Mouse (Mus musculus) forebrain, postnatal 0 days (tissue): ENCODE data around the gene Snrk. TPM values are rescaled to one million over a fixed set of nuclear protein-coding genes. Genes with fewer than 3 reads are reported as not detected.

Experiments used
- ATAC-seq: fragments of 200-750 bp; cut with Nextera tagmentation; 2 replicates; pipeline ENCODE4 v1.8.0; 2017; ENCODE audit warnings: mild to moderate bottlenecking, moderate library complexity
- DNase-seq: peaks from one replicate; pipeline ENCODE4 v3.0.0-alpha.2; 2015
- H3K27ac ChIP-seq: fragments of 300-500 bp; sonication (generic); 2 replicates; pipeline ENCODE4 v1.5.1; 2014; ENCODE audit warnings: low read depth, mild to moderate bottlenecking, antibody characterized with exemption, low read length, moderate library complexity, mixed read lengths
- H3K27me3 ChIP-seq: fragments of 300-500 bp; sonication (generic); 2 replicates; pipeline ENCODE4 v1.6.1; 2014; ENCODE audit warnings: mild to moderate bottlenecking, low read length, mixed read lengths; ENCODE audit not compliant: insufficient read depth
- H3K36me3 ChIP-seq: fragments of 300-500 bp; sonication (generic); 2 replicates; pipeline ENCODE4 v1.6.1; 2014; ENCODE audit warnings: mild to moderate bottlenecking, moderate library complexity; ENCODE audit not compliant: insufficient read depth
- H3K4me1 ChIP-seq: fragments of 300-500 bp; sonication (generic); 2 replicates; pipeline ENCODE4 v1.6.1; 2014; ENCODE audit warnings: antibody characterized with exemption; ENCODE audit not compliant: insufficient read depth
- H3K4me2 ChIP-seq: fragments of 300-500 bp; sonication (generic); 2 replicates; pipeline ENCODE4 v1.6.1; 2014; ENCODE audit warnings: low read depth, mild to moderate bottlenecking, moderate library complexity
- H3K4me3 ChIP-seq: fragments of 300-500 bp; sonication (generic); 2 replicates; pipeline ENCODE4 v1.5.1; 2014; ENCODE audit warnings: low read depth, low read length, mixed read lengths
- H3K9ac ChIP-seq: fragments of 300-500 bp; sonication (generic); 2 replicates; pipeline ENCODE4 v1.6.1; 2014; ENCODE audit warnings: mild to moderate bottlenecking
- H3K9me3 ChIP-seq: fragments of 300-500 bp; sonication (generic); 2 replicates; pipeline ENCODE4 v1.6.1; 2016; ENCODE audit warnings: low read length
- CTCF ChIP-seq: sonication (generic); IDR thresholded peaks from 2 replicates; pipeline ENCODE4 v1.5.1; 2016; ENCODE audit warnings: antibody characterized with exemption, control low read depth, low read depth
- WGBS: fragments of 180-500 bp; shearing (Covaris S2); extraction: QIAGEN DNeasy Blood & Tissue Kit; methylation state at CpG from one replicate; pipeline ENCODE4 v1.1.7; 2014; 5-methylcytosine and 5-hydroxymethylcytosine counted together
- polyA plus RNA-seq: library from polyadenylated mRNA; unstranded; fragments of >200 nt; fragmentation: Nextera tagmentation; extraction: Ambion mirVana; gene quantifications from 2 replicates; pipeline ENCODE4 v1.2.1, GENCODE M21; 2015
- total RNA-seq: library from RNA; depleted of rRNA; stranded (reverse); fragments of >200 nt; gene quantifications from 2 replicates; pipeline ENCODE4 v1.2.3, GENCODE M21; 2014

Gene Snrk
- total and polyA plus RNA-seq, 2 experiments from 2014 or later, result 82.3 to 109 TPM

- no peaks in the 10 kb centered on the region for H3K27me3 ChIP-seq
- H3K4me2 ChIP-seq, result no peak overlapping the region
- H3K36me3 ChIP-seq, result no peaks in the 10 kb centered on the region
- no peak overlapping the region for H3K27ac ChIP-seq
- no peak overlapping the region for H3K4me3 ChIP-seq
- no peak for DNase-seq
- peak; percentile 42 for TF ChIP-seq CTCF
- ATAC-seq, result 0 out of 2 replicates have a peak, but pooled peaks have one; percentile 26
- peaks cover 6% of the 10 kb centered on the region; the same call in 1 of the 2 replicates for H3K4me1 ChIP-seq
- 52% methylated on average over 1 of the region's 1 CpGs for WGBS
- H3K9ac ChIP-seq, result no peak overlapping the region
- no peaks in the 10 kb centered on the region for H3K9me3 ChIP-seq
Measured at GRCm38 (mm10) chr9:122188724-122189123, 71.7 kb downstream of the Snrk start.

- no peak for TF ChIP-seq CTCF
- H3K9ac ChIP-seq, result no peak overlapping the region
- ATAC-seq (peak; percentile 74), DNase-seq (peak; percentile 67)
- peak overlapping the region; percentile 30; the same call in 1 of the 2 replicates for H3K27ac ChIP-seq
- no peaks in the 10 kb centered on the region for H3K27me3 ChIP-seq
- H3K36me3 ChIP-seq, result peaks cover 4% of the 10 kb centered on the region; the same call in 1 of the 2 replicates
- H3K4me2 ChIP-seq, result no peak overlapping the region
- H3K4me3 ChIP-seq, result no peak overlapping the region
- peaks cover 9% of the 10 kb centered on the region for H3K4me1 ChIP-seq
- 41% methylated on average over 5 of the region's 5 CpGs for WGBS
- no peaks in the 10 kb centered on the region for H3K9me3 ChIP-seq
Measured at GRCm38 (mm10) chr9:122193361-122193760, 76.3 kb downstream of the Snrk start.

GRCm38 (mm10) chr9:122193823-122194222, 76.8 kb downstream of the Snrk start:
- no peak for ATAC-seq
- H3K4me2 ChIP-seq, result no peak overlapping the region
- no peak for DNase-seq
- peaks cover 9% of the 10 kb centered on the region for H3K4me1 ChIP-seq
- no peak for TF ChIP-seq CTCF
- H3K9me3 ChIP-seq, result no peaks in the 10 kb centered on the region
- no peak overlapping the region for H3K9ac ChIP-seq
- 88% methylated on average over 5 of the region's 5 CpGs for WGBS
- no peaks in the 10 kb centered on the region for H3K27me3 ChIP-seq
- no peak overlapping the region for H3K4me3 ChIP-seq
- peak overlapping the region; percentile 30; the same call in 1 of the 2 replicates for H3K27ac ChIP-seq
- peaks cover 4% of the 10 kb centered on the region; the same call in 1 of the 2 replicates for H3K36me3 ChIP-seq

- no peak for DNase-seq
- WGBS, result 51% methylated on average over 5 of the region's 5 CpGs
- Histone ChIP-seq H3K9me3 (no peaks in the 10 kb centered on the region), H3K27ac (no peak overlapping the region), H3K4me1 (peaks cover 9% of the 10 kb centered on the region), H3K36me3 (peaks cover 9% of the 10 kb centered on the region), H3K27me3 (no peaks in the 10 kb centered on the region), H3K9ac (no peak overlapping the region), H3K4me3 (no peak overlapping the region), H3K4me2 (no peak overlapping the region)
- no peak for ATAC-seq
- peak; percentile 24; the same call in 1 of the 2 replicates for TF ChIP-seq CTCF
Measured at GRCm38 (mm10) chr9:122195042-122195682, 78.1 kb downstream of the Snrk start.

- H3K36me3 ChIP-seq, result peaks cover 9% of the 10 kb centered on the region
- H3K4me2 ChIP-seq, result no peak overlapping the region
- no peaks in the 10 kb centered on the region for H3K27me3 ChIP-seq
- DNase-seq, result no peak
- H3K9ac ChIP-seq, result no peak overlapping the region
- H3K9me3 ChIP-seq, result no peaks in the 10 kb centered on the region
- TF ChIP-seq CTCF, result no peak
- H3K4me1 ChIP-seq, result peaks cover 9% of the 10 kb centered on the region
- H3K4me3 ChIP-seq, result no peak overlapping the region
- no peak for ATAC-seq
- H3K27ac ChIP-seq, result no peak overlapping the region
- WGBS, result 77% methylated on average over 5 of the region's 5 CpGs
Measured at GRCm38 (mm10) chr9:122197021-122197420, 80.0 kb downstream of the Snrk start.

- Histone ChIP-seq H3K4me2 (no peak overlapping the region), H3K9ac (no peak overlapping the region), H3K36me3 (peaks cover 9% of the 10 kb centered on the region), H3K9me3 (no peaks in the 10 kb centered on the region), H3K27ac (no peak overlapping the region), H3K4me3 (no peak overlapping the region), H3K27me3 (no peaks in the 10 kb centered on the region), H3K4me1 (peaks cover 4% of the 10 kb centered on the region; the same call in 1 of the 2 replicates)
- TF ChIP-seq CTCF, result no peak
- 96% methylated on average over 3 of the region's 3 CpGs for WGBS
- no peak for ATAC-seq
- no peak for DNase-seq
Measured at GRCm38 (mm10) chr9:122198621-122199020, 81.6 kb downstream of the Snrk start.

- ATAC-seq, result no peak
- H3K27me3 ChIP-seq, result no peaks in the 10 kb centered on the region
Measured at GRCm38 (mm10) chr9:122199253-122199652, 82.2 kb downstream of the Snrk start.

More at GRCm38 (mm10) chr9:122199253-122199652, 82.2 kb downstream of the Snrk start:
- no peak overlapping the region for H3K4me2 ChIP-seq
- no peak overlapping the region for H3K27ac ChIP-seq
- peak; percentile 30 for DNase-seq
- H3K36me3 ChIP-seq, result peaks cover 9% of the 10 kb centered on the region
- H3K9me3 ChIP-seq, result no peaks in the 10 kb centered on the region
- TF ChIP-seq CTCF, result peak; percentile 45
- H3K9ac ChIP-seq, result no peak overlapping the region
- H3K4me1 ChIP-seq, result peaks cover 2% of the 10 kb centered on the region; the same call in 1 of the 2 replicates
- H3K4me3 ChIP-seq, result no peak overlapping the region
- WGBS, result 50% methylated on average over 6 of the region's 6 CpGs
